Mouse (Mus musculus): ENCODE results near the gene 6330403K07Rik.

DNA sequence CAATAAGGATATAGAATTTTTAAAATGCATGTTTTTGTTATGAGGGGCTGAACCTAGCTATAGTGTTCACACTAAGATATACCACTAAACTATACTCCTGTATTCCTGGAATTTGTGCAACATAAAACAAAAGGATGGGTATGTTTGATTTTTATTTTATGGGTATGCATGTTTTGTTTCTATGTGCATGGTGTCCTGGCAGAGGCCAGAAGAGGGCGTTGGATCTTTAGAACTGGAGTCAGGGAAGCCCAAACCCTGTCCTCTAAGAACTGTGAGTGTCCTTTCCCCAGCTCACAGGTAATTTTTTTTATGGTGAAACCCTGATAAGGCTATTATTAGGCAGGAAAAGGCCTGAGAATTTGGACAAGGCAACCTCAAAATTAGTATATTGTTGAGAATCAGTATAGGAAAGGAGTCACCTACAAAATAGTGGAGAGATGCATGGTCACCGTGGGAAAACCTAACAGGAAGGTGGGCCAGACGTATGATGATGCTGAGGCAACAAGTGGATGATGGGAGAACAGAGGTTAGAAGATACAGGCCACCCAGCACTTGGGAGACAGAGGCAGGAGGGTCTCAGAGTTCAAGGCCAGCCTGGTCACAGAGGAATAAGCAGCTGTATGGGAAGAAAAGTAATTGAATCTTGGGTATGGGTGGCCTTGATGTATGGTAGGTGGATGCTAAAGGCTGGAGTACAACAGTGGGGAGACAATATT lies 3.8 kb downstream of the 6330403K07Rik start:
- TF ChIP-seq CTCF (conservative IDR thresholded peaks at IDR 0.05; ENCODE audit: insufficient read depth, insufficient read length, low read depth, low read length) = no peak
- TF ChIP-seq POLR2A (IDR thresholded peaks at IDR 0.05; ENCODE audit: low read depth, low read length) = no peak

Measured in kidney, adult 2 months (tissue).